Mouse (Mus musculus): ENCODE data around the gene Fbxo47. TPM values are rescaled to one million over a fixed set of nuclear protein-coding genes. Genes with fewer than 3 reads are reported as not detected.

Fbxo47 gene
- polyA plus RNA-seq, 1 experiment from 2014 or later = 0.70 TPM

DNA sequence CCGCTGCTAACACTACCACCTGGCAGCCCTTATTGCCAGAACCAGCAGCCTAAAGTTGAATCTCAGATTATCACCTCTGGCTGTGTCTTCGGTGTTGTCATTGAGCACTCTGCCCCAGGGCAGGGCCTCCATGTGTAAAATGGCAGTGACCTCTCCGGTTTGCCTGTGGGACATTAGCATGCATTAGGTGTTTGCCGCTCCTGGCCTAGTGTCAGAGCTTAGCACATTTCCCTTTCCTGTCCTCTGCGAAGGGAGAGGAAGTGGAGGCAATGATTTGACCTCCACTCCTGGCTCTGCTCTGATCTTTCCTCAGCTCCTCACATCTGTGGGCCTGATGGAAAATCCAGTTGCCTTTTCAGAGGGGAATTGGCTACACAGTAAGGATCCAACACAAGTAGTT lies 64.0 kb downstream of the Fbxo47 start:
- ATAC-seq (ENCODE audit: extremely low read depth, insufficient number of reproducible peaks, low FRiP score, low TSS enrichment) = no peak
- H3K36me3 ChIP-seq = peaks cover 64% of the 10 kb centered on the region
- 69% methylated on average over 5 of the region's 5 CpGs for WGBS
- no peak overlapping the region for H3K4me3 ChIP-seq
- peak overlapping the region; percentile 33; the same call in 1 of the 2 replicates for H3K27ac ChIP-seq (replicated peaks)
- peaks cover 78% of the 10 kb centered on the region for H3K4me1 ChIP-seq
- no peak overlapping the region for H3K9ac ChIP-seq
- H3K9me3 ChIP-seq = no peaks in the 10 kb centered on the region
- H3K4me2 ChIP-seq = no peak overlapping the region
- H3K27me3 ChIP-seq (replicated peaks) = no peaks in the 10 kb centered on the region

DNA sequence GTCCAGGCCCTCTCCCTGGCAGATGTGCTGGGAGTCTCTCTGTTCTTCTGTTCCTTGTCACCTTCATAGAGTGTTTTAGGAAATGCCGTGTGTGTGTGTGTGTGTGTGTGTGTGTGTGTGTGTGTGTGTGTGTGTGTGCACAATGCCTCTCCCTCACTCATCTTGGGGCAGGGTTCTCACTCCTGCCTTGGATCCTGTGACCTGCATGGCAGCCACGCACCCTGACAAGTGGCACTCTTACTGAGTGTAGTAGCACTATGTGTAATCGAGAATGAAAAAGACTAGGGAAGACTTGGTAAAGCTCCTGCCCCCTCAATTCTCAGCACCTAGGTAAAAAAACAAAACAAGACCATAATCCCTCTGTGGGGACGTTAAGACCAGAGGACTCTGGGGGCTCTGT lies 64.9 kb downstream of the Fbxo47 start:
- Histone ChIP-seq H3K27ac (replicated peaks) (peak overlapping the region; percentile 70), H3K9ac (peak overlapping the region; percentile 67; the same call in 1 of the 2 replicates), H3K4me1 (peaks cover 75% of the 10 kb centered on the region), H3K9me3 (no peaks in the 10 kb centered on the region), H3K4me3 (no peak overlapping the region), H3K36me3 (peaks cover 64% of the 10 kb centered on the region), H3K27me3 (replicated peaks) (no peaks in the 10 kb centered on the region), H3K4me2 (no peak overlapping the region; the same call in 1 of the 2 replicates)
- 43% methylated on average over 3 of the region's 4 CpGs for WGBS
- no peak for ATAC-seq (ENCODE audit: extremely low read depth, insufficient number of reproducible peaks, low FRiP score, low TSS enrichment)

DNA sequence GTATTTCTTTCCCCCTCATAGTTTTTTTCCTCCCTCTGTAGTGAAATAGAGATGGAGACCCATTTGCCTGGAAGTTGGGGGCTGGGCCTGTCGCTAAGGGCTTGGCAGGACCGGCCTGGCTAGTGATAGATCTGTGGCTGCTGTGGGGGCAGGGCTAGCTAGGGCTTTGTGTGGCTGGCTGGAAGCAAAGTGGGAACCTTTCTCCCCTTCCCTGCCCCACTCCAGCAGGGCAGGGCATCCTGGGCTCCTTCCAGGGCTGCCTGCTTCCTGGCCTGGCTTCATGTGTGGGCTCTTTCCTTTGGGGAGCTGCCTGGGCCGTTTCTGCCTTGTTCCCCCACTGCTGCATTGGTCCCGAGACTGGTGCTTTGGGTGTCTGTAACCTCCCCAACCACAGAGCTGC lies 65.4 kb downstream of the Fbxo47 start:
- 7% methylated on average over 4 of the region's 4 CpGs for WGBS
- ATAC-seq (ENCODE audit: extremely low read depth, insufficient number of reproducible peaks, low FRiP score, low TSS enrichment) = no peak
- Histone ChIP-seq H3K27ac (replicated peaks) (peak overlapping the region; percentile 70), H3K9ac (peak overlapping the region; percentile 67), H3K4me3 (no peak overlapping the region), H3K36me3 (peaks cover 66% of the 10 kb centered on the region), H3K27me3 (replicated peaks) (no peaks in the 10 kb centered on the region), H3K4me1 (peaks cover 81% of the 10 kb centered on the region), H3K4me2 (peak overlapping the region; percentile 22; the same call in 1 of the 2 replicates), H3K9me3 (no peaks in the 10 kb centered on the region)

DNA sequence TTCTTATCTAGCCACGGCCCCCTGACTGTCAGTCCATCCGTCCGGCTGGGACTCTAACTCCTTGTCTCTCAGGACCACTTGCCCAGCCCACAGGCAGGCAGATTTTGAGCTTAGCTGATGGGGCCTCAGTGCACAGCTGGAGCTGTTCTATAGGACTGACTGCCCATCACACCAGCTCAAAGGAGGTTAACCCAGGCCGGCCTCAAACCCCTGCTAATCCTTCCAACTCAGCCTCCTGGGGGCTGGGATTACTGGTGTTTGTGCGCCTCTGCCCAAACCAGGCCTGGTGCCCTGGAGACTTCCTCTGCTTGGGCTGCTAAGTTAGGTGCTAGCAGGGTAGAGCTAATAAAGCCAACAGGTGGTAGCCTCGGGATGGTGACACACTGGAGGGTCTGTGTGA lies 66.0 kb downstream of the Fbxo47 start:
- H3K27me3 ChIP-seq (replicated peaks) = no peaks in the 10 kb centered on the region
- H3K4me2 ChIP-seq = no peak overlapping the region
- H3K9me3 ChIP-seq = no peaks in the 10 kb centered on the region
- 47% methylated on average over 6 of the region's 6 CpGs for WGBS
- ATAC-seq (ENCODE audit: extremely low read depth, insufficient number of reproducible peaks, low FRiP score, low TSS enrichment) = no peak
- peak overlapping the region; percentile 67 for H3K9ac ChIP-seq
- H3K4me1 ChIP-seq = peaks cover 86% of the 10 kb centered on the region
- peaks cover 67% of the 10 kb centered on the region for H3K36me3 ChIP-seq
- H3K27ac ChIP-seq (replicated peaks) = peak overlapping the region; percentile 70
- no peak overlapping the region for H3K4me3 ChIP-seq

DNA sequence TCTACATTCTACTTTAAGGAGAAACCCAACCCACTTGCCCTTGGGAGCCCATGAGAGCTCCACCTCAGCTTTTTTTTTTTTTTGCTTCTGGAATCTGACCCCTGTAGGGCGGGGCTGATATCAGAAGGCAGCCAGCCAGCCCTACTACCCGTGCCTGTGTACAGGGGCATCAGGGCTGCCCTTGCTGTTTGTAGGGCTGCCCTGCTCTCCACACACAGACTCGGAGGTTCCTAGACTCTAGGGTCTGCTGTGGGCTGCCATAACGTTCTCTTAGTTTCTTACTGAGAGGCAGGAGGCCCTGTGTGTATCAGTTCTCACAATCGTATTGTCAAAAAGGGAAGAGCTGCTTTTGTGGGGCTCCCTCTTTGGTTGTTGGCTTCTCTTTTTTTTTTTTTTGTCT lies 66.6 kb downstream of the Fbxo47 start:
- Histone ChIP-seq H3K27me3 (replicated peaks) (no peaks in the 10 kb centered on the region), H3K27ac (replicated peaks) (peak overlapping the region; percentile 44), H3K4me1 (peaks cover 89% of the 10 kb centered on the region), H3K36me3 (peaks cover 65% of the 10 kb centered on the region), H3K4me3 (no peak overlapping the region), H3K9me3 (no peaks in the 10 kb centered on the region), H3K4me2 (peak overlapping the region; percentile 22; the same call in 1 of the 2 replicates), H3K9ac (no peak overlapping the region)
- 26% methylated on average over 5 of the region's 5 CpGs for WGBS
- ATAC-seq (ENCODE audit: extremely low read depth, insufficient number of reproducible peaks, low FRiP score, low TSS enrichment) = no peak

DNA sequence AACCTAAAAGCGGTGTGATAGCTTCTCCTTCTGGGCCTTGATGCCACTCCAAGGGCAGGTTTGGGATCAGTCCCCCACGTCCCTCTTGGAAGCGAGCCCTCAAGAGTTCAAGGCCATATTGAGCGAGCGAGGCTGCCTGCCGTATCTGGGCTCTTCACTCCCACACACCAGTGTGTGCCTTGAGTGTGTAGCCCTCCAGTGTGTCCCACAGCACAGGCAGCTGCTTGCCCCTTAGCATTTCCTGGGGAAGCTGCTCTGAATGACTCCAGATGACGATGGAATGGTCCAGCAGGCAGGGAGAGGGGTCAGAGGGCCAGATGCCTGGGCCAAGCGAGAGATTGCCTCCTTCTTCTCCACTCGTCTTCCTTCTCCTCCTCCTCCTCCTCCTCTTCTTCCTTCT lies 67.0 kb downstream of the Fbxo47 start:
- Histone ChIP-seq H3K4me2 (peak overlapping the region; percentile 22; the same call in 1 of the 2 replicates), H3K36me3 (peaks cover 66% of the 10 kb centered on the region), H3K4me3 (no peak overlapping the region), H3K27ac (replicated peaks) (peak overlapping the region; percentile 44), H3K9ac (peak overlapping the region; percentile 56; the same call in 1 of the 2 replicates), H3K4me1 (peaks cover 94% of the 10 kb centered on the region), H3K9me3 (no peaks in the 10 kb centered on the region), H3K27me3 (replicated peaks) (no peaks in the 10 kb centered on the region)
- WGBS = 39% methylated on average over 9 of the region's 9 CpGs
- ATAC-seq (ENCODE audit: extremely low read depth, insufficient number of reproducible peaks, low FRiP score, low TSS enrichment) = no peak

DNA sequence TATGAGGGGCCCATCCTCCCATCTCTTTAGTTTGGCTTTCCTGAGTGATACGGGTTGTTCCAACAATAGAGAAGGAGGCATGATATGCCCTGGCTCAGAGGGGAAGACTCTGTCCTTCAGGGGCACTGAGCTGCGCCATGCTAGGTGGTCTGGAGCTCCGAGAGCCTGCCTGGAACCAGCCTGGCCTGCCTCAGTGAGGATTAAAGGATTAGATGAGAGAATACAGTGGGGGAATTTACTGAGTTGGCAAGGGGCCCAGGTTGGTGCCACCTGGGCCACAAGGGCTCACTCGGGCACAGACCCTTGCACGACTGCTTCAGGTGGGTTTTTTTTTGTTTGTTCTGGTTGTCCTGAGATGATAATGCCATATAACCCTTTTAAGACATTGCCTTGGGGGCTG lies 67.8 kb downstream of the Fbxo47 start:
- Histone ChIP-seq H3K4me1 (peaks cover 94% of the 10 kb centered on the region), H3K9me3 (no peaks in the 10 kb centered on the region), H3K27me3 (replicated peaks) (no peaks in the 10 kb centered on the region), H3K27ac (replicated peaks) (no peak overlapping the region), H3K36me3 (peaks cover 66% of the 10 kb centered on the region), H3K4me3 (no peak overlapping the region), H3K4me2 (no peak overlapping the region), H3K9ac (no peak overlapping the region)
- WGBS = 75% methylated on average over 5 of the region's 5 CpGs
- ATAC-seq (ENCODE audit: extremely low read depth, insufficient number of reproducible peaks, low FRiP score, low TSS enrichment) = no peak

DNA sequence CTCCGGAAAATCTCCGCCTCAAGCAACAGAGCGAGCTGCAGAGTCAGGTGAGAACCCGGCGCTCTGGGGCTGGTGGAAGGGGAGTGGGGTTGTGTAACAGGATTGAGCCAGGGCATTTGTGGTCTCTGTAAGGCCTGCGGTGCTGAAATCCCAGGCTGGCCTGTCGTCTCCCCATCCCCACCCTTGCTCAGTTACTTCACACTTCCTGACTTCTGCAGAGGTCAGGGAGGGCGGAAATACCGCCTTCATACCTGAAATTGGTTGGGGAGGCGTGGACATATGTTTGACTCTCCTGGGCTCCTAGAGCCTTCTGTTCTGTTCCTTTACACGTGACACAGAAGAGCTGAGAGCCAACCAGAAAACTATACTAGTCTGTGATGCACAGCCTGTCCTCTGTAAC lies 68.2 kb downstream of the Fbxo47 start:
- Histone ChIP-seq H3K4me3 (no peak overlapping the region), H3K9ac (peak overlapping the region; percentile 52)

DNA sequence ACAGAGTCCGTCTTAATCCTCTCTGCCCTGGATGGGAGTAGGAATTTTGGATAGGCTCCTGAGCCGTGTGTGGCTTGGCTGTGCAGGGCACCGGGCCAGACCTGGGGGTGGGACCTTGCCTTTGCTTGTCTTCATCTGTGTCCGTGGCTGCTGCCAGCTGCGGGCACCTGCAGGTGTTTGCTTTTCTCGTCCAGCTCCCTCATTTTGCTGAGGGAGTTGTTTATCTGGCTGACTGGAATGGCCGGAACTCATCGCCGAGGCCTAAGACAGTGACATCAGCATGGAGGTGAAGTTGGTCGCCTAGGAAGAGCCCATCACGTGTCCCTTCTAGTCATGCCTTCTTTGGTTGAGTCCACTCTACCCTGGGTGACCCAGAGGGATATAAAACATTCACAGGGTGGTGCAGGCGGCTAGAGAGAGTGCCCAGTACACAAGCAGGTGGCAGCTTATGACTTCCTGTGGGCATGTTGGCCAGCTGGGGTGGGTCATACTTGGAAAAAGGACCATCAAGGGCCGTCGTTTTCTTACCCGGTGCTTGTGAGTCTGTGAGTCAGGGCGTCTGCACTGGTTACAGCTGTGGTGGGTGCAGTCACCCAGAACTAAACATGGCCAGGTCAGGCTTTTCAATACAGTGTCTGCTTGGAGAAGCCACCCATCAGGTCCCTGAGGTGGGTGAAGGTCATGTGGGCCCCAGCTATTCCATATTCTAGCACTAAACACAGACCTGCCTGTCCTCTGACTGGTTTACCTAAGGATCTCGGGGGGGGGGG lies 70.0 kb downstream of the Fbxo47 start:
- no peak overlapping the region for H3K4me2 ChIP-seq
- peaks cover 66% of the 10 kb centered on the region for H3K36me3 ChIP-seq
- 76% methylated on average over 17 of the region's 17 CpGs for WGBS
- H3K9ac ChIP-seq = no peak overlapping the region
- no peak overlapping the region for H3K4me3 ChIP-seq
- H3K27me3 ChIP-seq (replicated peaks) = no peaks in the 10 kb centered on the region
- no peak overlapping the region for H3K27ac ChIP-seq (replicated peaks)
- no peaks in the 10 kb centered on the region for H3K9me3 ChIP-seq
- H3K4me1 ChIP-seq = peaks cover 94% of the 10 kb centered on the region
- ATAC-seq (ENCODE audit: extremely low read depth, insufficient number of reproducible peaks, low FRiP score, low TSS enrichment) = no peak

More for the DNA sequence above, 68.2 kb downstream of the Fbxo47 start:
- Histone ChIP-seq H3K4me2 (no peak overlapping the region), H3K27me3 (replicated peaks) (no peaks in the 10 kb centered on the region), H3K4me1 (peaks cover 94% of the 10 kb centered on the region), H3K9me3 (no peaks in the 10 kb centered on the region), H3K36me3 (peaks cover 66% of the 10 kb centered on the region), H3K27ac (replicated peaks) (no peak overlapping the region)
- 72% methylated on average over 11 of the region's 11 CpGs for WGBS
- no peak for ATAC-seq (ENCODE audit: extremely low read depth, insufficient number of reproducible peaks, low FRiP score, low TSS enrichment)

DNA sequence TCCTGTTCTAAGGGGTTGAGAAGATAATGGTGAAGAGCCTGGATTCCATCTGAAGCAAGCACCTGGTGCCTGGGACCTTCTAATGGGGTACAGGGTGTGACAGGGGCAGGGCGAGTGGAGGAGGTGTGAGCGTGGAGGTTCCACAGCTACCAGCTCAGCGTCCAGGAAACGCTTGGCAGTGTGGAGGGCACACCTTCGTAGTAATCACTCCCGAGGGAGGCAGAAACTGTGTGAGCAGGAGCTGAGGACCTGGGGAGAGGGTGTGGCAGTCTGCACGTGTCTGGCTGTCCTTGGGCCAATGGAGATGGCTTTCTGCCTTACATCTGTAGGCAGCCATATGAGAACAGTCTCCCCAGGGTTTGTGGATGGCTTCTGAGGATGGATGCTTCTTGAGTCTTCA lies 70.9 kb downstream of the Fbxo47 start:
- peaks cover 94% of the 10 kb centered on the region for H3K4me1 ChIP-seq
- WGBS = 48% methylated on average over 7 of the region's 7 CpGs
- H3K27ac ChIP-seq (replicated peaks) = no peak overlapping the region
- H3K4me2 ChIP-seq = no peak overlapping the region
- peak overlapping the region; percentile 2 for H3K9ac ChIP-seq
- H3K9me3 ChIP-seq = no peaks in the 10 kb centered on the region
- no peak for ATAC-seq (ENCODE audit: extremely low read depth, insufficient number of reproducible peaks, low FRiP score, low TSS enrichment)
- no peaks in the 10 kb centered on the region for H3K27me3 ChIP-seq (replicated peaks)
- H3K4me3 ChIP-seq = no peak overlapping the region
- H3K36me3 ChIP-seq = peaks cover 72% of the 10 kb centered on the region

DNA sequence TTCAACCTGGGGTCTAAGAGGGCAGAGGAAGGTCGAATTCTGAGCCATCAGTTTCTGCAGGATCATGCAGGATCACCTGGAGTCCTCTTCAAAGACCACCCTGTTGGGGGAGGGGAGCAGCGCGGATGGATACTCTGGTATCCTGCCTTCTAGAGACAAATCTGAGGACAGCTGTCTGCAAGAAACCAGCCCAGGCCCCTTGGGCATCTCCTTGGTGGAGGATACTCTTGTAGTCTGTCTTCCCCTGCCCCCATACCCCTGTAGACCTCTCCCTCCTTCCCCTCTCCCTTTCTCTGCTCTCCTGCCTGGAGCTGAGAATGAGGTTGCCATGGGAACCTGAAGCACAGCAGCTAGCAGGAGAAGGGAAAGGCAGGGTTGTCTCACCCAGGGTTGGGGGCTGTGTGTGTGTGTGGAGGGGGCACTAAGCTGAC lies 71.4 kb downstream of the Fbxo47 start:
- no peak overlapping the region for H3K4me2 ChIP-seq
- no peak overlapping the region for H3K4me3 ChIP-seq
- peaks cover 94% of the 10 kb centered on the region for H3K4me1 ChIP-seq
- ATAC-seq (ENCODE audit: extremely low read depth, insufficient number of reproducible peaks, low FRiP score, low TSS enrichment) = no peak
- H3K27me3 ChIP-seq (replicated peaks) = no peaks in the 10 kb centered on the region
- H3K9ac ChIP-seq = peak overlapping the region; percentile 2; the same call in 1 of the 2 replicates
- H3K27ac ChIP-seq (replicated peaks) = no peak overlapping the region
- H3K9me3 ChIP-seq = no peaks in the 10 kb centered on the region
- WGBS = 47% methylated on average over 3 of the region's 3 CpGs
- peaks cover 71% of the 10 kb centered on the region for H3K36me3 ChIP-seq

All from heart, embryonic 13.5 days (tissue).